Mouse (Mus musculus) urinary bladder, postnatal 4 days (tissue): ENCODE data around the gene Ckap2.

Source experiments
- DNase-seq, 2 experiments: peaks; one replicate each; pipeline ENCODE4 v3.0.0; 2021 to 2022; ENCODE audit warnings: low spot score in 2 of 2

The Ckap2 gene

GRCm38 (mm10) chr8:22185431-22186397 is at the start of gene Ckap2:
TSS of gene Ckap2 (minus strand) at chr8:22185819.
- peak; percentile 87 to 92 for DNase-seq

- no peak for DNase-seq
These were observed 43.0 kb upstream of the Ckap2 start for GRCm38 (mm10) chr8:22228621-22229020.

DNA sequence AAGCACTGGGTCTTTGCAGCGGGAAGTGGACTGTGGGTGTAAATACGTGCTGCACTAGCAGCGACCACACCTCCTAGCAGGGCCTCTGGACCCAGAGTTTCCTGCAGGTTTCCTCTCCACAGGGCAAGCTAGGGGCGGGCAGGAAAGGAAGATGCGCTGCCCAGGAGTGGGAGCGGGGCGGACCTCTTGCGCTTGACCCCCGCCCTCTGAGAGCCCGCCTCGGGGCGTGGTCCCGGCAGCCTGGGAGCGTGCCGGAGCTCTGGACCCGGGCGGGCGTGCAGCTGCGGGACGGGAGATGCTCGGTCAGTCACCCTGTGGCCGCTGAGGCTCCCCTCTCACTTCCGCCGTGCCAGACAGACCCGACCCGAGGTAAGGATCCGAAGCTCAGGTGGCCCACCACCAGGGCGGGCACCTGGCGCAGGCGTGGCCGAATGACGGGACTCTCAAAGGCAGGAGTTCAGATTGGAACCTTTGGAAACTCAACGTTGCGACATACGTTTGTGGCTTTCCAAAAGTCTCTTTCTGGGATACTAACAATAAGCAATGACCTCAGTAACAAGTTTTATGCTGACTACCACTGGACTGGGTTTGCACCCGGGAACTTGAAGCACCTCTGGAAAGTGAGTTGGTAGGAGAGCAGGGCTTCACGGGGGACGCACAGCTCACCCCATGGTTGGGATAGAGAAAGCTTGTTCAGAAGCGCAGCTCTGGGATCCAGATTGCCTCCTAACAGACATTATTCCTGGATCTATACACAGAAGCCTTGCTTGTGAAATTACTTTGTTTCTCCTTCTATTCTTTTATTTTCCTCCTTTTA is 41.6 kb upstream of the Ckap2 start, which contains the start of gene Thsd1:
TSS of gene Thsd1 (plus strand) at position 253 of the 817 bp plus-strand sequence.
- peak; percentile 46 to 67 for DNase-seq

DNA sequence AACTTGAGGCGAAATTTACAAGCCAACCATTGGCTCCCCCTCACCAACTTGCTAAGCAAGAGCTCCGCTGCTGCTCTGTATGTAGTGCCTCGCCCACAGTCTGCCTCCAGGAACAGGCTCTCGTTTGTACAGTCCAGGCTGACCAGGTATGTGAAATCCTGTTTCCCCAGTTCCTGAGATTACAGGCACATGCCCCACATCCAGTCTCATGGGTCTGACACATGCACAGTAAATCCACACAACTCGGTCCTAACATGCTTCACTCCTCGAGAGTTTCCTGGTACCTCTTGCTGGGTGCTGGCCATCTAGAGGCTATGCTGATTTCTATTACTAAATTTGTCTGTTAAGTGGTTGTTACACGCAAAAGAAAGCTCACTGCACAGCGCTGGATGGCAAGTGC is 40.7 kb upstream of the Ckap2 start:
- no peak for DNase-seq

GRCm38 (mm10) chr8:22214826-22215225 is 29.2 kb upstream of the Ckap2 start:
- DNase-seq = peak in 1 of 2 experiments; percentile 22

GRCm38 (mm10) chr8:22209012-22209411 is 23.4 kb upstream of the Ckap2 start:
- DNase-seq = no peak

DNA sequence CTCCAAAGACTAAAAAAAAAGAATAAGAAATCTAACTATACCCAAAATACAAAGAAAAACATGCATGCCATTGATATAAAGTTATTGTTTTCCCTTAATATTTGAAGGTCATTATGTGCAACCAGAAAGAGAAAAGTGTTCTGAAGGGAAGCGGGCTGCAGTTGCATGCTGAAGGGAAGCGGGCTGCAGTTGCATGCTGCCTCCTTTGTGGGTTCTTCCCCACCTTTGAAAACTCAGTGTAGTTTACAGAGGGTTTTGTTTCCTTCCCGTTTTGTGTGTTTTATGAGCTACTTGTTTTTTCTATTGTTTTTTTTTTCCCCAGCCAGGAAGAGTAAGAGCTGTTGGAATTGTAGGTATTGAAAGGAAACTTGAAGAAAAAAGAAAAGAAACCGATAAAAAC is 21.9 kb upstream of the Ckap2 start:
- no peak for DNase-seq

DNA sequence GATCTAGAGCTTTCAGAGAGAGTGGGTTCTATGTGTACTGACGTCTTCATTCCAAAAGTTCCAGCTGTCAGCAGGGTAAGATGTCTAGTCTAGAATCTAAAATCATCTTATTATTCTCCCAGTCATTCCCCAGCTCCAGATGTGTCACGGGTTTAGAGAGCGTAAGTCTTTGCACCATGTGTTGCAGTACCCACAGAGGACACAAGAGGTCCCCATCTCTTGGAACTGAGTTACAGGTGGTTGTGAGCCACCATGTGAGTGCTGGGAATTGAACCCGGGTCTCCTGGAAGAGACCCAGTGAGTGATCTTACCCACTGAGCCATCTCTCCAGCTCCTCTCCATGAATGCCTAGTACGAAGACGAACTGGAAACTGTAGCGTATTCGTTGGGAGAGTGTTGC is 13.9 kb upstream of the Ckap2 start:
- DNase-seq = no peak

DNA sequence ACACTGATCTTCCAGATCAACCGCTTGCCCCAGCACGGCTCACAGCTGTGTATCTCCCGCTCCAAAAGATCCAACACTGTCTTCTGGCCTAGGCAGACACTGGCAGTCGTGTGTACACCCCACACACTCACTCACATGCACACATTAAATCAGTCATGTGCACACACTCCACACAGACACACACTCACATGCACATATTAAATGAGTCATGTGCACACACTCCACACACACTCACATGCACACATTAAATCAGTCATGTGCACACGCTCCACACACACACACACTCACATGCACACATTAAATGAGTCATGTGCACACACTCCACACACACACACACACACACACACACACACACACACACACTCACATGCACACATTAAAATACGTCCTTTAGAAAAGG is 12.3 kb upstream of the Ckap2 start:
- no peak for DNase-seq

DNA sequence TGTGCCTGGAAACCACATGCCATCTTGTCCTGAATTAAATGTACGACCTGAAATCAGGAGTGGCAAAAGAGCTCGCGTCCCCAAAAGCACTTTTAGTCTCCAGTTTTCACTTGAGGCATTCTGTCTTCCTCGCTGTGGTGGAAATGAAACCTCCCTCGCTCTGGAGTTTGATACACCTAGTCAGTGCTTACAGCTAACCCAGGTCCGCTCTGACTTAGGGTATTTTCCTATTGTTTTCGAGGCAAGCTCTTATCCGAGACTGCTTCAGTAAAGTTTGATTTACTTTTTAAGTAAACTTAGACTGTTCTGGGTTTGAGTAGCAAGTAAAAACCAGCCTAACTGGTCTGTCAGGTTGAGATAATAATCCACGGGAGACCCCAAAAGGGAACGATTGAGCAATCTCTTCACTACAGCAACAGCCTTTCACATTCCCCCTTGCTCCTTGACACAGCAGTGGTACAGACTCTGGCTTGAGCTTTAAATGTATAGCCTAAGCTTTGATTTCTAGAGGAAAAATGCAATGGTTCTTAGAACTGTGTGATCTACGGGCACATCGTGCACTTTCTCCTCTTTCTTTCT is 7.9 kb upstream of the Ckap2 start:
- DNase-seq = no peak

GRCm38 (mm10) chr8:22192660-22193431 is 7.2 kb upstream of the Ckap2 start, which contains the start of gene Vps36:
TSS of gene Vps36 (plus strand) at chr8:22192809.
- peak; percentile 86 to 87 for DNase-seq

GRCm38 (mm10) chr8:22184884-22185283 is 735 bp downstream of the Ckap2 start:
- no peak for DNase-seq

DNA sequence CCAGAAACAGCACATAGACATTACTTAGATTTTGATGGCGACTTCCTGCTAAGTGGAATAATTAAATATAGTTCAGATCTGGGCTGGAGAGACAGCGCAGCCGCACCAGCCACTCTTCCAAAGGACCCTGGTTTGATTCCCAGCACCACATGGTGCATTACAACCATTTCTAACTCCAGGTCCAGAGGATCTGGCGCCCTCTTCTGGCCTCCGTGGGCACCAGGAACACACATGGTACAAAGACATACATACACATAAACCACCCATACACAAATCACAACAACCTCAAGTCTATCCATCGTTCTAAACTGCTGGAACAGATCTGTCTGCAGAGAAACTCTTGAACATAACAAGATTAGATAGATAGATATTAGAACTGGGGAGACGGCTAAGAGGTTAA is 9.7 kb downstream of the Ckap2 start:
- no peak for DNase-seq

GRCm38 (mm10) chr8:22169167-22169566 is 16.5 kb downstream of the Ckap2 start:
- DNase-seq = peak in 1 of 2 experiments; percentile 16

- peak; percentile 79 to 86 for DNase-seq
These were observed 19.5 kb downstream of the Ckap2 start, which contains the start of gene Nek3 for GRCm38 (mm10) chr8:22166080-22166603. TSS of gene Nek3 (minus strand) at chr8:22166435.

- no peak for DNase-seq
These were observed 20.2 kb downstream of the Ckap2 start for GRCm38 (mm10) chr8:22165251-22166079.

DNA sequence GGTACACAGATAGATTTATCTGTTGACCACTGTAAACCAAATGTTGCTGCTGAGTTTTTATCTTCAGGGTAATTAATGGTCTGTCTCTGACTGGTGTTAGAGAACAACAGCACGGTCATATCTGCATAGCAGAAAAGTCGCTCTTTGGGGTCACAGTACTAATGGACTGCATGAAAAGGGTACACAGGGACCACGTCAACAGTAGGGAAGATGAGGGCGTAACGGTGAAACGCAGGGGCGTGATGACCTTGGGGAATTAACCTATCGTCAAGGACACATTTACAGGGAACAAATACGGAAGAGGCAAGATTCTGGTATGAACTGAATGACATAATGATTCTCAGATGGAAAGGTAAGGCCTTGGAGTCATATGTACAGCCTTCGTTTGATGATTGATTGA is 21.2 kb downstream of the Ckap2 start:
- DNase-seq = peak in 1 of 2 experiments; percentile 33

DNA sequence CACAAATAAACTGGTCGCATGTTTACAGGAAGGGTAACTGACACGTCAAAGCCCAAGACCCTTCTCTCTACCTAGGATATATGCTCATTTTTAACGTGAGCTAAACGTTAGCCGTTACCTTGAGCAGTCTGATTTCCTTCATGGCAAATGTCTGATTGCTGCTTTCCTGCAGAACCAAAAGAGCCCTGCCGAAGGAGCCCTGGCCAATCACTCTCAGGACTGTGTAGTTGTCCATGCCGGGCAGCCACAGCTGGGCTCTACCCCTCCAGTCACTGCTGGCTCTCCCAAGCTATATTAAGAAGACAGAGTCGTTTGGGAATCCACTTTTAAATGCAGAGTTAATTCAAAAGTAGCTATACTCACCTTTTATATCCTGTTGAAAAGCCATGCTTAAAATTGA is 23.4 kb downstream of the Ckap2 start:
- DNase-seq = peak in 1 of 2 experiments; percentile 16

- peak in 1 of 2 experiments; percentile 54 for DNase-seq
These were observed 35.3 kb downstream of the Ckap2 start for GRCm38 (mm10) chr8:22150345-22150663.
